Mouse (Mus musculus) right cerebral cortex, adult 18-20 months (tissue): ENCODE results near the gene Tmem33.

ENCODE experiments used
- DNase-seq: peaks from one replicate; pipeline ENCODE4 v3.0.0; 2022; ENCODE audit warnings: mixed read lengths

Tmem33 gene

DNA sequence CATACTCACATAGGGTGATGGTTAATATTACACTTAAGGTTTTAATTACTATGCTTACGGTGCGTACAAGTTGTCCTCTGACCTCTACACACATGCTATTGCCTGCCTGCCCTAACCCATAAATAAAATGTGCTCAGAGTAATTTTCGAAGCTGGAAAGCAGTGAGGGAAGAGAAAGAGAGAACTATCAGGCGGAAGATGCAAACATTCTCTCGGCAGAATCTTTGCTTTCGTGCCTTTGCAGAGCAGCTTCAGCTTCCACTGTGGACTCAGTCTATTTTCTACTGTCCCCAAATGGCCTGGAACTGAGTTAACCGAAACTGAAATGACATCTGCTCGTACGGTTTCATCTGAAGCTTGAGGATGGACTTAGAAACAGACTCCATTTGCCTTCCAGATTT is 1.9 kb upstream of the Tmem33 start:
- no peak for DNase-seq

DNA sequence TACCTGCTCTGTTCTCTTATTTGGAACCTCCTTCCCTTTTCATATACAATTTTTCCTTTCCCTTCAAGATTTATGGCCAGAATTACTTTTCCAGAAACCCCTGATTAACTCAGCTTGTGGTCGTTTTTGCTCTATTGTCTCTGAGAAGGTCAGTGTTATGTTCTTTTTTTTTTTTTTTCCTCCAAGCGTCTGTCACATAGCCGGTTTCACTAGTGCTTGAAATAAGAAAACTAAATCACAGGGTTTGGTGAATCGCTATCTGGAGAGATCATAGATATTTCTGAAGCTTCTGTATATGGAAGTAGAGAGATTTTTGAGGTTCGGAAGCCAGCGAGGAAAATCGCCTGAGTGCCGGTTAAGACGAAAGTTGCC is 220 bp upstream of the Tmem33 start:
- no peak for DNase-seq

DNA sequence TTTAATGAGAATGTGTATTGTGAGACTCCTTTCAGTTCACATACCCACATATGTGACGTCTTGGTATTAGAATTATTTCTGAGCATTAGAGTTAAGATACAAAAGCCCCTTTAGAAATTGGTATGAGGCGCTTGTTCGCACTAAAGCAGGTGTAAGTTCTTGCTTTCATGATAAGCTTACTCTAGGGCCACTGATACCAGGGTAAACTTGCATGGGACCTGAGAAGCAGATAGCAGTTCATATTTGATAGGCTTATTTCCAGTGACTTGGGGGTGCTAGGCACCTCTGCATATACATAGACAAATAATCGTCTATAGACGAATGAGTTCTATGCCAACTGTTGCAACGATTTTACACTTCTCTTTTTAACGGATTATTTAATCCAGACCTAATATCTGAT is 2.6 kb downstream of the Tmem33 start:
- DNase-seq = no peak

- no peak for DNase-seq
Observed at GRCm38 (mm10) chr5:67266106-67266505, 5.7 kb downstream of the Tmem33 start.

- DNase-seq = no peak
Observed at GRCm38 (mm10) chr5:67269309-67269708, 8.9 kb downstream of the Tmem33 start.

DNA sequence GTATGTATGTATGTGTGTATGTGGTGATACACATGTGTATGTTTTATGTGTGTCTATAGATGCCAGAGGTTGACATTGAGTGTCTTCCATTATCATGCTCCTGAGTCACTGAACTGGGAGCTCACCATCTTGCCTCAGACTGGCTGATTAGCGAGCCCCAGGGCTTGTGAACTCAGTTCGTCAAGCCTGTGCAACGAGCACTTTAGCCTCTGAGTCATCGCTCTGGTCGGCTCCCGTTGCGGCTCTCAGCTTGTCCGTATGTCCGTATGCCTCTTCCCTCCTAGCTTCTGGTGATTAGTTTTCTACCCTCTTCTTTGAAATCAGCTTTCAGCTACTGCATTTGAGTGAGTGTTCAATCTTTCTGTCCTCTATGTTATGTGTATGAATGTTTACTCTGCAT is 19.0 kb downstream of the Tmem33 start:
- DNase-seq = no peak

GRCm38 (mm10) chr5:67279840-67280239 is 19.5 kb downstream of the Tmem33 start:
- no peak for DNase-seq

DNA sequence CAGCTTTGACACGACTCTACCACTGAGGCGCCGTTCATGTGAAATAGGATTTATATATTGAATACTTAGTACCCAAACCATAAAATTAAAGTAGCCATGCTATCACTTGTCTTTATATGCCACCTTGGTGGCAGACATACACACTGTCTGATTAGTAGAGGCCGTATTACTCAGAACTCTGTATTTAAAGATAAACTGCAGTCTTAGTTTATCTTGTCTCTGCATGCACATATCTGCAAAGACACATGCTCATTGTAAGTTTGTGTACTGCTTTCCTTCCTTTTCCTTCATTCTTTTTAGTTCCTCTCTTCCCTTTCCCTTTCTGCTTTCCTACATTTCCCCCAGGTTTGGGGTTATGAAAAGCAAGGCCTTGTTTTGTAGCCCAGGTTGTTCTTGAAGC is 20.0 kb downstream of the Tmem33 start:
- no peak for DNase-seq

GRCm38 (mm10) chr5:67295029-67295428 is 34.7 kb downstream of the Tmem33 start:
- no peak for DNase-seq

DNA sequence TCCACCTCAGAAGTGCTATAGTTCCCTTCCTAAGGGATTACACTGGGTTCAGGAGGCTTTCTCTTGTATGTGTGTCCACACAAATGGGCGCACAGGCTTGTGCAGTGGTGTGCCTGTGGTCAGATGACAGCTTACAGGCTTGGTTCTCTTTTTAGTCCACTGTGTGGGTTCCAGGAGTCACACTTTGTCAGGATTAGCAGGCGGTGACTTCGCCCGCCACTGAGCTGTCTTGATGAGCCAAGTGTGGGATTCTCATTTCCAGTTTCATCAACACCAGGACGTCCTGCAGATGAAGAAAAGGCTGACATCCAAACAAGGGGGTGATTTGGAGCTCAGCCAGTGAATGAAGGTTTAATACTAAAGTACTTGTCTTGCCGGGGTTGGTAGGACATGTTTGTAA is 35.3 kb downstream of the Tmem33 start:
- peak; percentile 41 for DNase-seq

- DNase-seq = no peak
Observed at GRCm38 (mm10) chr5:67296171-67296570, 35.8 kb downstream of the Tmem33 start.

- no peak for DNase-seq
Observed at GRCm38 (mm10) chr5:67297026-67297813, 36.9 kb downstream of the Tmem33 start.

DNA sequence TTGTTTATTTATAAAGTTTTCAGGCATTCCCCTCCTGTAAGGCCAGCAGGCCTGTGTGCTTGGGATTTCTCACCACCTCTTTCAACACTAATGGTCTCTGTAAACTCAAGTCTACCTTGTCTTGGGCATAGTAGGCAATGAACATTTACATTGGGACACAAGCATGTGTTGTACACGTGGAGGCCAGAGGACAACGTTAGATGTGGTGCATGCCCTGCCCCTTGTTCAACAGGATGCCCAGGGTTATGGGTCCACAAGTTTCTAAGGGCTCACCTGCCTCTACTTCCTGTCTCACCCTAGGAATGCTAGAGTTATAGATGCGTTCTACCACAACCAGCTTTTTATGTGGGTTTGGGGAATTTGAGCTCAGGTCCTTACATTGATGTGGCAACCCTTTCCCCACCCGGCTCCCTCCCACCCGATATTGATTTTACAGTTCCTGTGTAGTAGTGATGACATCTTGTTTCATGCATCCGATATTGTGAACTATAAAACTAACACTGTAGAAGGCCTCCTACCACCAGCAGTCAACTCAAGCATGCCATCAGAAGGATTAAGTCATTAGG is 39.6 kb downstream of the Tmem33 start:
- DNase-seq = no peak

GRCm38 (mm10) chr5:67300926-67301597 is 40.7 kb downstream of the Tmem33 start:
- DNase-seq = no peak

DNA sequence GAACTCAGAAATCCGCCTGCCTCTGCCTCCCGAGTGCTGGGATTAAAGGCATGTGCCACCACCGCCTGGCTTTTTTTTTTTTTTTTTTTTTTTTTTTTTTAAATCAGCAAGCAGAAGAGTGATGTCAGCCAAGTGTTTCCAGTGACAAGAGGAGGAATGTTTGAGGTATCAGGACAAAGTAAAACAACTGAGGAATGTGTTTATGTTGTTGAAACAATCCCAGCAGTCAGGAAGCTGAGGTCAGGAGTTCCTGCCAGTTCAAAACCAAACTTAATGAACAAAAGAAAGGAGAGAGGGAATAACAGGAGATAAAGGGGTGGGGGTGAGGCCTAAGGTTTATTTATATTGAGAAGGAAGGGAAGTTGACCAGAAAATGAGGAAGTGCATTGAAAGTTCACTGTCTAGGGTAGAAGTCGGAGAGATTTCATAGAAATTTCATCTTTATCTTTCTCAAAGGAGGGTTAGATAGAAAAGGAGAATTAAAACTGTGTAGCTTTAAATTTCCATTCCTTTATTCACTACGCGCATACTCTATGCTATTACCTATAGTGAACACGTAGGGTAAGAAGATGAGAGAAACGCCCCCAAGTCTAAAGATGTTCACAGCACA is 41.5 kb downstream of the Tmem33 start:
- DNase-seq = no peak

- DNase-seq = no peak
Observed at GRCm38 (mm10) chr5:67303816-67304215, 43.5 kb downstream of the Tmem33 start.

- DNase-seq = peak; percentile 92
Observed at GRCm38 (mm10) chr5:67306698-67307521, 46.5 kb downstream of the Tmem33 start, which contains the start of gene Slc30a9. Gene Slc30a9, plus strand, starts transcription at chr5:67306955.

DNA sequence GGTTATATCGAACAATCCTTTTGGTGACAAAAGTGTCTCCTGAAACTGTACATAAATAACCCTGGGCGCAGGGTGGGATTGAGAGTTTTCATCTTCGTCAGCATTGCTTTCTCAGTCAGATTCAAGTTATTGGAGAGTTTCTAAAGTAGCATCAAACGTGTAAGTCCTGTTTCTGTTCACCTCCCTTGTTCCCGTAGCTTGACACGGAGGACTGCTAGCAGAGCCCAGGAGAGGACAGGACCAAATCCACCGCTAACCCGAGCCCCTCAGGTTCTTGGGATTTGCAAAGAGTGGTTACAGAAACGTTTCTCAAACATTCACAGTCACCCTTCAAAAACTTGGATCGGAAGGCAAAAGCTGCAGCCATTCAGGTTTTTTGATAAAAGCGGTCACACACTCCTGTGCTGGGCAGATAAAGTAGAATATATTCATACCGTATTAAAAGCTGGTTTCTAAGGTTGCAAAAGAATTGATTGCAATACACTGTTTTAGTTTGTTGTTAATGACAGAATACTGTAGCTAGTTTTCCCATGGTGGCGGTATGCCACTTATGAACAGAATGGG is 47.4 kb downstream of the Tmem33 start:
- no peak for DNase-seq

DNA sequence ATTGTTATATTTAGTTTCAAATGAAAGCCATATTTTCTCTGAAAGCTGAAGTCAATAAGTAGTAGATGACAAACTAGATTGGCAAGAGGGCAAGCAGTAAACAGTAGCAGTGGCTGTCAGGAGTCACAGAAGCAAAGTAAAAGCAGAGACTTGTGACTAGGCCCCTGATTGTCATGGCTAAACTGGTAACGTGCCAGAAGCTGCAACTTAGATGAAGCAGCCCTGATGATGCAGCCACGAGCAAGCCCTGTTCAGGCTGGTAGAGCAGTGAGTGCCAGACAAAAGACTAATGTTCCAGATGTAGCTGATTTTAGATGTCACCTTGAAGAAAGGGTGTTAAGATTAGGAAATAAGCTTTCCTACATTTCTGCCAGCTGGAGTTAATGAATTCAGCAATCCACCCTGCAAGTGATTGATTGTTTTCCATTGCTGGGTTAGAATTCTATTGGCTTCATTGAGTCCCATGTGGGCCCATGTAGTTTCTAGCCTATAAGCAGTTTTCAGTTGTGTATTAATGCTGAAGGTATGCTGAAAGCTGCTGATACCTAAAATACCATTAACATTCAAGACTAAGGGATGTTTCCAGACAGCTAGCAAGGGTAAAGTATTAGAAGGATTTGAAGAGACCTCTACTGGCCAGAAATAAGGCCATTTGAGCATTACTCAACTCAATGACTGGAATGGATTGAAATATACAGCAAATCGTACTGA is 51.6 kb downstream of the Tmem33 start:
- DNase-seq = no peak

- no peak for DNase-seq
Observed at GRCm38 (mm10) chr5:67312522-67312851, 52.1 kb downstream of the Tmem33 start.

- DNase-seq = no peak
Observed at GRCm38 (mm10) chr5:67321656-67322268, 61.4 kb downstream of the Tmem33 start.
